Mouse (Mus musculus): ENCODE results near the gene Mapkapk2. TPM values are rescaled to one million over a fixed set of nuclear protein-coding genes. Genes with fewer than 3 reads are reported as not detected.
A peak's percentile ranks its signal among the peaks of the same experiment; 100 is the strongest.

Gene Mapkapk2
- polyA plus RNA-seq, 1 experiment from 2014 or later: 51.1 TPM

- H3K4me3 ChIP-seq: no peak overlapping the region
- DNase-seq (ENCODE audit: low spot score): no peak
- no peaks in the 10 kb centered on the region for H3K9me3 ChIP-seq
- WGBS: 7% methylated on average over 4 of the region's 4 CpGs
- peak overlapping the region; percentile 70 for H3K27ac ChIP-seq
- H3K4me1 ChIP-seq (replicated peaks): peaks cover 90% of the 10 kb centered on the region
- H3K36me3 ChIP-seq: no peaks in the 10 kb centered on the region
- H3K27me3 ChIP-seq (ENCODE audit: insufficient read depth, poor library complexity, severe bottlenecking): no peaks in the 10 kb centered on the region
Measured at GRCm38 (mm10) chr1:131085957-131086739, 11.5 kb downstream of the Mapkapk2 start.

DNA sequence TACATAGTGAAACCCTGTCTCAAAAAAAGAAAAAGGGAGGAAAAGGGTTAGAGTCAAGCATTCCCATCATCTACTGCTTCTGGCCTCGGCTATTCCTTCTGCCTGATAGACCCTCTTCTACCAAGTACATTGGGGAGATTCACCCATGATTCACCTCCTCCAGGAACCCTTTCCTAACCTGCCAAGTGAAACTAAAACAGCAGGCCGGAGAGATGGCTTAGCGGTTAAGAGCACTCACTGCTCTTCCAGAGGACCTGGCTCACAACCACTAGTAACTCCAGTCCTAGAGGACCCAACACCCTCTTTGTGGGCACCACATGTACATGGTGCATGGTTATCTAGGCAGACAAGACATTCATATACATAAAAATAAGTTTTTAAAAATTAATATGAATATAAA, 12.4 kb downstream of the Mapkapk2 start:
- peaks cover 87% of the 10 kb centered on the region for H3K4me1 ChIP-seq (replicated peaks)
- no peak overlapping the region for H3K4me3 ChIP-seq
- no peak for DNase-seq (ENCODE audit: low spot score)
- H3K27ac ChIP-seq: no peak overlapping the region
- no peaks in the 10 kb centered on the region for H3K27me3 ChIP-seq (ENCODE audit: insufficient read depth, poor library complexity, severe bottlenecking)
- H3K9me3 ChIP-seq: no peaks in the 10 kb centered on the region
- H3K36me3 ChIP-seq: no peaks in the 10 kb centered on the region
- WGBS: 62% methylated on average over 3 of the region's 3 CpGs

DNA sequence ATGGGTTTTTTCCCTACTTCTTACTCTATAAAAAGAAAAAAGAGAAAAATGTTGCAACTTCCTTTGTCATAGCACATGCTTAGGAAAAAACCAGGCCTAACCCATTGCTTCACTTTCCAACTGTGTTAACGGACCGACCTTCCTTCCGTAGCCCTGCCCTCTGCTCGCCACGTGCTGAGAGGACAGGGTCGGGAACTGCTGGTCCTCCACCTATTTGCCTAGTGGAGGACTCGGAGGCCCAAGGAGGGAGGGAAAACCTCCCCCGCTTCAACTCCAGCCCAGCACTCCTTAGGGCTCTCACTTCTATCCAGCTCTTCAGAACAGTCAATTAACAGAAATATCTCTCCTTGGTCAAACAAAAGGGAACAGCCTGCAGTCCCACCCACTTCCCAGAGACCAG, 13.3 kb downstream of the Mapkapk2 start:
- H3K4me3 ChIP-seq: no peak overlapping the region
- DNase-seq (ENCODE audit: low spot score): peak; percentile 34
- H3K27ac ChIP-seq: peak overlapping the region; percentile 57; the same call in 1 of the 2 replicates
- 22% methylated on average over 8 of the region's 8 CpGs for WGBS
- H3K27me3 ChIP-seq (ENCODE audit: insufficient read depth, poor library complexity, severe bottlenecking): no peaks in the 10 kb centered on the region
- H3K9me3 ChIP-seq: no peaks in the 10 kb centered on the region
- H3K36me3 ChIP-seq: no peaks in the 10 kb centered on the region
- peaks cover 87% of the 10 kb centered on the region for H3K4me1 ChIP-seq (replicated peaks)

GRCm38 (mm10) chr1:131083609-131084008, 14.0 kb downstream of the Mapkapk2 start:
- H3K4me1 ChIP-seq (replicated peaks): peaks cover 87% of the 10 kb centered on the region
- peak overlapping the region; percentile 57 for H3K27ac ChIP-seq
- H3K9me3 ChIP-seq: no peaks in the 10 kb centered on the region

GRCm38 (mm10) chr1:131083122-131083521, 14.5 kb downstream of the Mapkapk2 start:
- no peaks in the 10 kb centered on the region for H3K36me3 ChIP-seq
- peaks cover 87% of the 10 kb centered on the region for H3K4me1 ChIP-seq (replicated peaks)
- no peaks in the 10 kb centered on the region for H3K9me3 ChIP-seq
- 0 out of 2 replicates have a peak overlapping the region, but pooled peaks have one; percentile 13 for H3K27ac ChIP-seq
- H3K4me3 ChIP-seq: no peak overlapping the region
- DNase-seq (ENCODE audit: low spot score): no peak
- H3K27me3 ChIP-seq (ENCODE audit: insufficient read depth, poor library complexity, severe bottlenecking): no peaks in the 10 kb centered on the region
- 73% methylated on average over 5 of the region's 5 CpGs for WGBS

More at GRCm38 (mm10) chr1:131083609-131084008, 14.0 kb downstream of the Mapkapk2 start:
- 66% methylated on average over 4 of the region's 4 CpGs for WGBS
- DNase-seq (ENCODE audit: low spot score): no peak
- Histone ChIP-seq H3K4me3 (no peak overlapping the region), H3K27me3 (ENCODE audit: insufficient read depth, poor library complexity, severe bottlenecking) (no peaks in the 10 kb centered on the region), H3K36me3 (no peaks in the 10 kb centered on the region)

DNA sequence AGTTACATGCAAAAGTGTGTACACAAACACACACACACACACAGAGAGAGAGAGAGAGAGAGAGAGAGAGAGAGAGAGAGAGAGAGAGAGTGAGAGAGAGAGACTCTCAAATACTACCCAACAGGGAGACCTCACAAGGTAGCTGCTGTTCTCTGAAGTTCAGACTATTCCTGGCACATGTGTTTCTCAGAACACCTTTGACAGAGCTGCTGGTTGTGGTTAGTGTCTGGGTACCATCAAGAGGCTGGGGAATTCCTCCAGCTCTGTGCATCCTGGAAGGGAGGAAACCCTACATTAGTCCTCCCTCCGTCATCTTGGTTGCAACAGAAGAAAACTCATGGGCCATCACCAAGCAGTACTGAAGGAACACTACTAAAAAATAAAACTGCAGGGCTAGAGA, 16.9 kb downstream of the Mapkapk2 start:
- no peaks in the 10 kb centered on the region for H3K36me3 ChIP-seq
- H3K27ac ChIP-seq: peak overlapping the region; percentile 18; the same call in 1 of the 2 replicates
- no peaks in the 10 kb centered on the region for H3K27me3 ChIP-seq (ENCODE audit: insufficient read depth, poor library complexity, severe bottlenecking)
- 92% methylated on average over 1 of the region's 1 CpGs for WGBS
- no peak for DNase-seq (ENCODE audit: low spot score)
- peaks cover 83% of the 10 kb centered on the region for H3K4me1 ChIP-seq (replicated peaks)
- no peaks in the 10 kb centered on the region for H3K9me3 ChIP-seq
- H3K4me3 ChIP-seq: no peak overlapping the region

GRCm38 (mm10) chr1:131079762-131080161, 17.9 kb downstream of the Mapkapk2 start:
- H3K27ac ChIP-seq: peak overlapping the region; percentile 86
- DNase-seq (ENCODE audit: low spot score): no peak
- no peaks in the 10 kb centered on the region for H3K9me3 ChIP-seq
- H3K36me3 ChIP-seq: no peaks in the 10 kb centered on the region
- WGBS: 80% methylated on average over 4 of the region's 4 CpGs
- no peak overlapping the region for H3K4me3 ChIP-seq
- H3K27me3 ChIP-seq (ENCODE audit: insufficient read depth, poor library complexity, severe bottlenecking): no peaks in the 10 kb centered on the region
- H3K4me1 ChIP-seq (replicated peaks): peaks cover 84% of the 10 kb centered on the region

GRCm38 (mm10) chr1:131078761-131079330, 18.8 kb downstream of the Mapkapk2 start:
- H3K27ac ChIP-seq: peak overlapping the region; percentile 86
- peak; percentile 61 for DNase-seq (ENCODE audit: low spot score)
- H3K36me3 ChIP-seq: no peaks in the 10 kb centered on the region
- H3K4me3 ChIP-seq: peak overlapping the region; percentile 13; the same call in 1 of the 2 replicates
- 34% methylated on average over 3 of the region's 3 CpGs for WGBS
- no peaks in the 10 kb centered on the region for H3K9me3 ChIP-seq
- no peaks in the 10 kb centered on the region for H3K27me3 ChIP-seq (ENCODE audit: insufficient read depth, poor library complexity, severe bottlenecking)
- H3K4me1 ChIP-seq (replicated peaks): peaks cover 84% of the 10 kb centered on the region

DNA sequence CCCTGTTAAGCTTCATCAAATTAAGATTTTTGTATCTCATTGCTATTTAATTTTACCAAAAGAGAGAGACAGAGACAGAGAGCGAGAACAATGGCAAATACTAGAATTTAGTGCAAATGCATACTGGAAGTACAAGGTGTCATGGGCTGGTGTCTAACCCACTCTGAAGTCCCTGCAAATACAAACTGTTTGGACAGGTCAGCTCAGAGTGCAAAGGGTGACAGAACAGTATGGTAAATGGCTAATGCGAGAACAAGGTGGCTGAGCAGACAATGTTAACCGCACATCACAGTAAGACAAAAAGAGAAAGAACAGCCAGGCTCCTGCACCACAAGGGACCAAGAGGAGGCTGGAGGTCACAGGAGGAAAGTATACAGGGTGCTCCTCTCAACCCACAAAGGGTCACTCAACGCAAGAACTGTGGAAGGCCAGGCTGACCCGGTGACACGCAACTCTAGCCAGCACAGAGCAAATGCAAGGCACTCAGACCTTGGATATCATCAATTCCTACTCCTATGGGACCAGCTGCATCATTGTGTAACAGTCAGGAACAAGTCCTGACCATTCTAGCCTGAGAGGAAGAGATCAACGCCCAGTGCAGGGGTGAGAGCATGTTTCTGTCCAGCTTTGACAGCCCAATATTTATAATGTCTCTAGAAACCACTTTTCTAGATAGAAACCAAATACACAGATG, 22.4 kb downstream of the Mapkapk2 start:
- WGBS: 89% methylated on average over 7 of the region's 7 CpGs
- H3K4me1 ChIP-seq (replicated peaks): peaks cover 75% of the 10 kb centered on the region
- no peaks in the 10 kb centered on the region for H3K36me3 ChIP-seq
- no peak overlapping the region for H3K4me3 ChIP-seq
- no peaks in the 10 kb centered on the region for H3K27me3 ChIP-seq (ENCODE audit: insufficient read depth, poor library complexity, severe bottlenecking)
- peak overlapping the region; percentile 30; the same call in 1 of the 2 replicates for H3K27ac ChIP-seq
- H3K9me3 ChIP-seq: no peaks in the 10 kb centered on the region
- no peak for DNase-seq (ENCODE audit: low spot score)

GRCm38 (mm10) chr1:131074524-131074938, 23.1 kb downstream of the Mapkapk2 start:
- Histone ChIP-seq H3K4me1 (replicated peaks) (peaks cover 68% of the 10 kb centered on the region), H3K27ac (peak overlapping the region; percentile 50; the same call in 1 of the 2 replicates), H3K27me3 (ENCODE audit: insufficient read depth, poor library complexity, severe bottlenecking) (no peaks in the 10 kb centered on the region), H3K36me3 (no peaks in the 10 kb centered on the region), H3K9me3 (no peaks in the 10 kb centered on the region), H3K4me3 (no peak overlapping the region)
- no peak for DNase-seq (ENCODE audit: low spot score)
- 88% methylated on average over 8 of the region's 8 CpGs for WGBS

DNA sequence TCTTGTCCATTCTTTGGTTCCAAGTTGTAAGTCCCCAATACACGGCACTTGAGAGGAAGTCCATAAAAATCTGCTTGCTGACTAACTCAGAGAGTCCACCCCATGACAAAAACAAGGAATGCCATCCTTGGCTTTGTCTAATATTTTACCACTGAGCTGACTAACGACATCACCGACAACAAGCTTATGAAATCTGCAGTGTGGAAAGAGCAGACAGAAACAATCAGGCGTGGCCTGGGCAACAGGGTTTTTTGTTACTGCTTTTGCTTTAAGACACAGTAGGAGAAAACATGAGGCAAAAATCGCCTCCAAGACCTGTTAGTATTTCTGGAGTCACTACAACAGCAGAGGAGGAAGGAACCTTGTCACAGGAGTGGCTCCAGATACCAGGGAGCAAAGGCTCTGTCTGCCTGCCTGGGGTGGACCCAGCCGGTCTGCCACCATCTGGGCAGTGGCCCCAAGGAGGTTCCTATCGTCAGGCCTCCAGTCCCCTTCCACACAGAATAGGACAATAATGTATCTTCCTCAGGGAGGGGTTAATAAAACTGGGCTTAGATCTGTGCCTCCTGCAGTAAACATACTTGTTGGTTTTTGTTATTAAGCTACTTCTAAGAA, 25.1 kb downstream of the Mapkapk2 start:
- 85% methylated on average over 7 of the region's 7 CpGs for WGBS
- no peaks in the 10 kb centered on the region for H3K9me3 ChIP-seq
- H3K27ac ChIP-seq: no peak overlapping the region
- H3K4me1 ChIP-seq (replicated peaks): peaks cover 47% of the 10 kb centered on the region
- no peak overlapping the region for H3K4me3 ChIP-seq
- no peaks in the 10 kb centered on the region for H3K27me3 ChIP-seq (ENCODE audit: insufficient read depth, poor library complexity, severe bottlenecking)
- H3K36me3 ChIP-seq: peaks cover 5% of the 10 kb centered on the region
- no peak for DNase-seq (ENCODE audit: low spot score)

- H3K4me1 ChIP-seq (replicated peaks): peaks cover 24% of the 10 kb centered on the region
- H3K27me3 ChIP-seq (ENCODE audit: insufficient read depth, poor library complexity, severe bottlenecking): no peaks in the 10 kb centered on the region
- 92% methylated on average over 7 of the region's 7 CpGs for WGBS
- H3K4me3 ChIP-seq: no peak overlapping the region
- no peak for DNase-seq (ENCODE audit: low spot score)
- no peaks in the 10 kb centered on the region for H3K9me3 ChIP-seq
- no peak overlapping the region for H3K27ac ChIP-seq
- H3K36me3 ChIP-seq: peaks cover 14% of the 10 kb centered on the region
Measured at GRCm38 (mm10) chr1:131069010-131069409, 28.6 kb downstream of the Mapkapk2 start.
